Mouse (Mus musculus) forebrain, postnatal 0 days (tissue): Measurements from ENCODE around the gene Samm50. TPM values are rescaled to one million over a fixed set of nuclear protein-coding genes. Genes with fewer than 3 reads are reported as not detected.

Source experiments
- ATAC-seq: fragments of 200-750 bp; cut with Nextera tagmentation; 2 replicates; pipeline ENCODE4 v1.8.0; 2017; ENCODE audit warnings: mild to moderate bottlenecking, moderate library complexity
- DNase-seq: peaks from one replicate; pipeline ENCODE4 v3.0.0-alpha.2; 2015
- H3K27ac ChIP-seq: fragments of 300-500 bp; sonication (generic); 2 replicates; pipeline ENCODE4 v1.5.1; 2014; ENCODE audit warnings: low read depth, mild to moderate bottlenecking, antibody characterized with exemption, low read length, moderate library complexity, mixed read lengths
- H3K27me3 ChIP-seq: fragments of 300-500 bp; sonication (generic); 2 replicates; pipeline ENCODE4 v1.6.1; 2014; ENCODE audit warnings: mild to moderate bottlenecking, low read length, mixed read lengths; ENCODE audit not compliant: insufficient read depth
- H3K36me3 ChIP-seq: fragments of 300-500 bp; sonication (generic); 2 replicates; pipeline ENCODE4 v1.6.1; 2014; ENCODE audit warnings: mild to moderate bottlenecking, moderate library complexity; ENCODE audit not compliant: insufficient read depth
- H3K4me1 ChIP-seq: fragments of 300-500 bp; sonication (generic); 2 replicates; pipeline ENCODE4 v1.6.1; 2014; ENCODE audit warnings: antibody characterized with exemption; ENCODE audit not compliant: insufficient read depth
- H3K4me2 ChIP-seq: fragments of 300-500 bp; sonication (generic); 2 replicates; pipeline ENCODE4 v1.6.1; 2014; ENCODE audit warnings: low read depth, mild to moderate bottlenecking, moderate library complexity
- H3K4me3 ChIP-seq: fragments of 300-500 bp; sonication (generic); 2 replicates; pipeline ENCODE4 v1.5.1; 2014; ENCODE audit warnings: low read depth, low read length, mixed read lengths
- H3K9ac ChIP-seq: fragments of 300-500 bp; sonication (generic); 2 replicates; pipeline ENCODE4 v1.6.1; 2014; ENCODE audit warnings: mild to moderate bottlenecking
- H3K9me3 ChIP-seq: fragments of 300-500 bp; sonication (generic); 2 replicates; pipeline ENCODE4 v1.6.1; 2016; ENCODE audit warnings: low read length
- CTCF ChIP-seq: sonication (generic); IDR thresholded peaks from 2 replicates; pipeline ENCODE4 v1.5.1; 2016; ENCODE audit warnings: antibody characterized with exemption, control low read depth, low read depth
- WGBS: fragments of 180-500 bp; shearing (Covaris S2); extraction: QIAGEN DNeasy Blood & Tissue Kit; methylation state at CpG from one replicate; pipeline ENCODE4 v1.1.7; 2014; 5-methylcytosine and 5-hydroxymethylcytosine counted together
- polyA plus RNA-seq: library from polyadenylated mRNA; unstranded; fragments of >200 nt; fragmentation: Nextera tagmentation; extraction: Ambion mirVana; gene quantifications from 2 replicates; pipeline ENCODE4 v1.2.1, GENCODE M21; 2015
- total RNA-seq: library from RNA; depleted of rRNA; stranded (reverse); fragments of >200 nt; gene quantifications from 2 replicates; pipeline ENCODE4 v1.2.3, GENCODE M21; 2014

Gene Samm50
- total and polyA plus RNA-seq, 2 experiments from 2014 or later = 36.6 to 88.3 TPM

GRCm38 (mm10) chr15:84247309-84247708 lies 55.3 kb downstream of the Samm50 start:
- no peak overlapping the region for H3K9ac ChIP-seq
- ATAC-seq (no peak), DNase-seq (no peak)
- WGBS = 92% methylated on average over 3 of the region's 3 CpGs
- H3K4me2 ChIP-seq = no peak overlapping the region
- H3K9me3 ChIP-seq = no peaks in the 10 kb centered on the region
- no peak overlapping the region for H3K27ac ChIP-seq
- no peak for TF ChIP-seq CTCF
- no peaks in the 10 kb centered on the region for H3K4me1 ChIP-seq
- H3K27me3 ChIP-seq = no peaks in the 10 kb centered on the region
- no peaks in the 10 kb centered on the region for H3K36me3 ChIP-seq
- no peak overlapping the region for H3K4me3 ChIP-seq

GRCm38 (mm10) chr15:84251227-84251626 lies 59.2 kb downstream of the Samm50 start:
- H3K4me1 ChIP-seq = peaks cover 5% of the 10 kb centered on the region; the same call in 1 of the 2 replicates
- no peak overlapping the region for H3K4me3 ChIP-seq
- H3K36me3 ChIP-seq = no peaks in the 10 kb centered on the region
- no peaks in the 10 kb centered on the region for H3K9me3 ChIP-seq
- no peak overlapping the region for H3K9ac ChIP-seq
- H3K27me3 ChIP-seq = no peaks in the 10 kb centered on the region
- 40% methylated on average over 13 of the region's 13 CpGs for WGBS
- DNase-seq = no peak
- H3K4me2 ChIP-seq = no peak overlapping the region
- ATAC-seq = no peak
- no peak for TF ChIP-seq CTCF
- H3K27ac ChIP-seq = no peak overlapping the region

GRCm38 (mm10) chr15:84252645-84253044 lies 60.6 kb downstream of the Samm50 start:
- H3K27me3 ChIP-seq = no peaks in the 10 kb centered on the region
- H3K9me3 ChIP-seq = no peaks in the 10 kb centered on the region
- DNase-seq (no peak), ATAC-seq (no peak)
- no peak overlapping the region for H3K4me3 ChIP-seq
- H3K36me3 ChIP-seq = no peaks in the 10 kb centered on the region
- H3K4me2 ChIP-seq = no peak overlapping the region
- H3K27ac ChIP-seq = no peak overlapping the region
- no peak overlapping the region for H3K9ac ChIP-seq
- peaks cover 9% of the 10 kb centered on the region; the same call in 1 of the 2 replicates for H3K4me1 ChIP-seq
- TF ChIP-seq CTCF = no peak
- 90% methylated on average over 7 of the region's 7 CpGs for WGBS

GRCm38 (mm10) chr15:84253757-84254156 lies 61.7 kb downstream of the Samm50 start:
- no peak overlapping the region for H3K9ac ChIP-seq
- no peaks in the 10 kb centered on the region for H3K36me3 ChIP-seq
- H3K27ac ChIP-seq = no peak overlapping the region
- DNase-seq = peak; percentile 50
- no peaks in the 10 kb centered on the region for H3K27me3 ChIP-seq
- no peak for TF ChIP-seq CTCF
- H3K4me2 ChIP-seq = no peak overlapping the region
- H3K9me3 ChIP-seq = no peaks in the 10 kb centered on the region
- H3K4me3 ChIP-seq = no peak overlapping the region
- peaks cover 9% of the 10 kb centered on the region; the same call in 1 of the 2 replicates for H3K4me1 ChIP-seq
- WGBS = 59% methylated on average over 11 of the region's 11 CpGs
- ATAC-seq = peak; percentile 76

GRCm38 (mm10) chr15:84254387-84254786 lies 62.3 kb downstream of the Samm50 start:
- DNase-seq = no peak
- no peak for TF ChIP-seq CTCF
- Histone ChIP-seq H3K9me3 (no peaks in the 10 kb centered on the region), H3K36me3 (no peaks in the 10 kb centered on the region), H3K4me1 (peaks cover 9% of the 10 kb centered on the region; the same call in 1 of the 2 replicates), H3K4me2 (no peak overlapping the region), H3K27ac (no peak overlapping the region), H3K9ac (no peak overlapping the region), H3K4me3 (no peak overlapping the region), H3K27me3 (no peaks in the 10 kb centered on the region)
- no peak for ATAC-seq
- 61% methylated on average over 8 of the region's 8 CpGs for WGBS

GRCm38 (mm10) chr15:84256254-84256850 lies 64.3 kb downstream of the Samm50 start:
- no peaks in the 10 kb centered on the region for H3K36me3 ChIP-seq
- H3K4me2 ChIP-seq = no peak overlapping the region
- H3K27ac ChIP-seq = no peak overlapping the region
- no peak overlapping the region for H3K4me3 ChIP-seq
- peak; percentile 56 for DNase-seq
- peaks cover 9% of the 10 kb centered on the region; the same call in 1 of the 2 replicates for H3K4me1 ChIP-seq
- no peaks in the 10 kb centered on the region; the same call in 1 of the 2 replicates for H3K27me3 ChIP-seq
- H3K9ac ChIP-seq = no peak overlapping the region
- 49% methylated on average over 12 of the region's 12 CpGs for WGBS
- TF ChIP-seq CTCF = no peak
- H3K9me3 ChIP-seq = no peaks in the 10 kb centered on the region
- ATAC-seq = no peak

GRCm38 (mm10) chr15:84256864-84257263 lies 64.8 kb downstream of the Samm50 start:
- Histone ChIP-seq H3K27me3 (no peaks in the 10 kb centered on the region; the same call in 1 of the 2 replicates), H3K36me3 (no peaks in the 10 kb centered on the region), H3K9me3 (no peaks in the 10 kb centered on the region), H3K9ac (no peak overlapping the region), H3K4me3 (no peak overlapping the region), H3K4me1 (peaks cover 9% of the 10 kb centered on the region; the same call in 1 of the 2 replicates), H3K27ac (no peak overlapping the region), H3K4me2 (no peak overlapping the region)
- DNase-seq (no peak), ATAC-seq (no peak)
- no peak for TF ChIP-seq CTCF
- WGBS = 89% methylated on average over 5 of the region's 5 CpGs
